Mouse (Mus musculus) bone marrow, adult 2 months (tissue): ENCODE measurements around the gene Ccdc148.

Experiments
- CTCF ChIP-seq: fragments of 200-500 bp; IDR thresholded peaks from 2 replicates; pipeline ENCODE4 v1.5.1; 2011; ENCODE audit warnings: low read length, control low read depth; ENCODE audit not compliant: control insufficient read depth, insufficient read depth
- POLR2A ChIP-seq: fragments of 200-500 bp; IDR thresholded peaks from 2 replicates; pipeline ENCODE4 v1.6.1; 2011; ENCODE audit warnings: low read depth, mild to moderate bottlenecking, control low read depth, low read length, borderline replicate concordance; ENCODE audit not compliant: control insufficient read depth

DNA sequence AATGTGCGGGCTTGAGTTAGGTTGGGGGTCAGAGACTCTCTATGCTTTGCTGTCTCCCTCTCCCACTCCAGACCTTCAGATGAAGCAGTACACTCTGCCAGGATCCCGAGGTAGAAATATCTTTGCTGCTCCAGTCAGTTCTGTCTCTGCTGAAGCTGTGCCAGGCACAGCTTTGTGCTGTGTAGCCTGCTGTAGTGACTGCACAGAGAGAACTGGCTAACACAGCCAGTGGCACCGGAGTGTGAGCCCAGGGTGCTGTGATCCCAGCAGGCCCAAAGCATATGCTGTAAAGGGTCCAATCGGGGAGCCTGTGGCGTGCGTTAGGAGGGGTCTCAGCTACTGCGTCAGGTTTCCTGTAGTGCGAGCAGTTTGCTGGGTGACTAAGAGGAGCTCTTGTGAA lies 27.8 kb upstream of the Ccdc148 start:
- TF ChIP-seq CTCF (no peak), POLR2A (no peak)
